Mouse (Mus musculus) heart, postnatal 0 days (tissue): Measurements from ENCODE around the gene Col12a1.

ENCODE experiments used
- CTCF ChIP-seq: IDR thresholded peaks from 2 replicates; pipeline ENCODE4 v1.5.1; 2016; ENCODE audit warnings: antibody characterized with exemption, control low read depth, low read depth
- EP300 ChIP-seq: IDR thresholded peaks from 2 replicates; pipeline ENCODE4 v1.6.1; 2016; ENCODE audit warnings: antibody characterized with exemption, low read depth

DNA sequence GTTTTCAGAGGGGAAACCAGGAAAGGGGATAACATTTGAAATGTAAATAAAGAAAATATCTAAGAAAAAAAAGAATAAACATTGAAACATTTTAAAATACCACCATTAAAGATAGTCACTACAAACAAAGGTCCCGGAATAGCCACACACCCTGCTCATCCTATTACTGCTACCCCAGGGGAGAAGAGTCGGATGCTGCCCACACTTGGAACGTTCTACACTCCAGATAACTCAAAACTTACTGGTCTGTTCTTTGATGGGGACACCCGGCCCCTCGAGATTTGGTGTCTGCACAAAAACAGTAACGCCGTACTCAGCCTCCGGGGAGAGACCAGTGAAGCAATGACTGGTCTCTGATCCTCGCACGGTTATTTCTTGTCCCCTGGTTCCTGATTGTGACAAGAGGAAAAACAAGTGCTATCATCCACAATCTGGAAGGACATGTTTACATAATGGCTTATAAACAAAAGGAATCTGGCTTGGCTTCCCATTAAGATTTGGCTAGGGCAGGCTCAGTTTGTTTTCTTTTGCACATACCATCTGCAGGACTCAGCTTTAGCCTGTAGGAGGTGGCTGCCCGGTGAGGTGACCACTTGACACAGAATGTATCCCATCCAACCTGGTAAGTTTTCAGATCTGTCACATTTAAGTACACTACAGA lies 79.1 kb downstream of the Col12a1 start:
- TF ChIP-seq CTCF (no peak), EP300 (no peak)
